Mouse (Mus musculus) megakaryocyte, embryonic 14.5 days (primary cell): ENCODE data around the gene Cenpu. TPM values are rescaled to one million over a fixed set of nuclear protein-coding genes. Genes with fewer than 3 reads are reported as not detected.

Experiments used
- H3K27me3 ChIP-seq: replicated peaks from 2 replicates; pipeline ENCODE3; 2012; ENCODE audit warnings: inconsistent platforms
- H3K36me3 ChIP-seq: replicated peaks from 2 replicates; pipeline ENCODE3; 2012; ENCODE audit warnings: low read length, inconsistent platforms, mixed read lengths
- H3K4me1 ChIP-seq: 2 replicates; pipeline ENCODE4 v1.6.1; 2012; ENCODE audit warnings: inconsistent platforms
- H3K4me3 ChIP-seq: replicated peaks from 2 replicates; pipeline ENCODE3; 2012; ENCODE audit warnings: moderate library complexity, mild to moderate bottlenecking, inconsistent platforms
- H3K9me3 ChIP-seq: 2 replicates; pipeline ENCODE4 v1.6.1; 2012; ENCODE audit warnings: inconsistent platforms
- FLI1 ChIP-seq: IDR thresholded peaks from 2 replicates; pipeline ENCODE4 v1.6.1; 2012; ENCODE audit warnings: low read length, inconsistent platforms, mixed read lengths
- GATA1 ChIP-seq: IDR thresholded peaks from 3 replicates; pipeline ENCODE4 v1.6.1; 2012; ENCODE audit warnings: mixed read lengths, low read length, inconsistent platforms, borderline replicate concordance
- polyA plus RNA-seq: library from polyadenylated mRNA; stranded (reverse); fragments of >175 nt; gene quantifications from 2 replicates; pipeline ENCODE4 v1.2.3, GENCODE M21; 2012; ENCODE audit warnings: low replicate concordance; ENCODE audit not compliant: insufficient read depth

The Cenpu gene
- polyA plus RNA-seq, 1 experiment, result 6.3 TPM

GRCm38 (mm10) chr8:46546431-46547176 is 5.2 kb upstream of the Cenpu start:
- Histone ChIP-seq H3K4me3 (peak overlapping the region; percentile 82), H3K4me1 (peaks cover 78% of the 10 kb centered on the region), H3K27me3 (peaks cover 4% of the 10 kb centered on the region), H3K9me3 (no peaks in the 10 kb centered on the region), H3K36me3 (no peaks in the 10 kb centered on the region)
- TF ChIP-seq GATA1, result peak; percentile 31; the same call in 1 of the 3 replicates
- TF ChIP-seq FLI1, result no peak

DNA sequence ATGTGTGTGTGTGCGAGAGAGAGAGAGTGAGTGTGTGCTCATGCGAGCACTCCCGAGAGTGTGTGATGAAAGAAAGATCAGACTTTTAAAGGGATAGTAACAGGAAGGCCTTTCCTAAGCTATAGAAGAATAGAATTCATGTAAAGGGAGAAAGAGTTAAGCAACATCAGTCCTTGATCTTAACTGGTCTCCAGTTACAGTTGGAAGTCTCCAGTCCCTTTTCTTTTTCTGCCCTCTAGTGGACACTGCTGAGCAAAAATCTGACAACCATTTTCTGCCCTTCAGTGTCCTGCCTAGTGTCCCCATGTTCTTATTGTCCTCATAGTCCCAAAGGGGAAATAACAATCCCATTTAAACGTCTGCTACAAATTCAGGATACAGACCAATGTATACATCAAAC is 4.6 kb upstream of the Cenpu start:
- TF ChIP-seq GATA1, result no peak
- no peak for TF ChIP-seq FLI1
- Histone ChIP-seq H3K36me3 (no peaks in the 10 kb centered on the region), H3K4me1 (peaks cover 73% of the 10 kb centered on the region), H3K9me3 (no peaks in the 10 kb centered on the region), H3K4me3 (peak overlapping the region; percentile 82), H3K27me3 (peaks cover under 1% of the 10 kb centered on the region)

DNA sequence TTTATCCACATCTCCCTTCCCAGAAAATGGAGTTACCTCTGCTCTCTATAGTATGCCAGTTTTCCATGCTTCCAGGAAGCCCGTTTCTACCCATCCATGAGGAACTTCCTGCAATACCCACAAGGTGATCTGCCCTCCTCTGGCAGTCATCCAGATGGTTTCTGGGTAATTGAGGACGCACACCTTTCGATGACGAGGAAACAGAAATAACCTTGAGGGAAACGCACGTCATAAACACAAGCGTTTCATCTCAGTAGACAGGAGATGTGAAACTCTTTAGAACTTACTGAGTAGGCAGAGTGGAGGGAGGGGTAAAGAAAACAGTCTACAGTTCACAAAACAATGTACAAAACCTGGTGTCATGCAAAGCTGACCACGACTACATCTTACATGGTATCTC is 1.8 kb upstream of the Cenpu start:
- H3K36me3 ChIP-seq, result peaks cover 5% of the 10 kb centered on the region
- H3K27me3 ChIP-seq, result no peaks in the 10 kb centered on the region
- H3K4me3 ChIP-seq, result no peak overlapping the region
- no peaks in the 10 kb centered on the region for H3K9me3 ChIP-seq
- TF ChIP-seq GATA1 (no peak), FLI1 (no peak)
- peaks cover 71% of the 10 kb centered on the region for H3K4me1 ChIP-seq

DNA sequence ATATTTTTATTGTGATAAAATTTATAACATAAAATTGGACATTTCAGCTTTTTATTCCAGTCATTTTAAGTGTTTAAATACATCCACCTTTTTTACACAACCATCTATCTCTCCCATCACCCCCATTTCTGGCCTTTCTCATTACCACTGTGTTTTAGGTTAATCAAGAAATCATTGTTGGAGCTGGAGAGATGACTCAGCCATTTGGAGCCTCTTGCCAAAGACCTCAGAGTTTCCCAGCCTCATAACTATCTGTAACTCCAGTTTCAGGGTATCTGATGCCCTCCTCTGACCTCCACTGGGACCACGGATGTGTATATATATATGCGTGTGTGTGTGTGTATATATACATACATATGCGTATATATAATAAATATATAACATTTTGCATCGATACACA is 799 bp upstream of the Cenpu start:
- TF ChIP-seq FLI1 (no peak), GATA1 (no peak)
- Histone ChIP-seq H3K27me3 (no peaks in the 10 kb centered on the region), H3K4me1 (peaks cover 63% of the 10 kb centered on the region), H3K36me3 (peaks cover 13% of the 10 kb centered on the region), H3K9me3 (no peaks in the 10 kb centered on the region), H3K4me3 (peak overlapping the region; percentile 93)

GRCm38 (mm10) chr8:46552441-46552765 is 575 bp downstream of the Cenpu start:
- H3K27me3 ChIP-seq, result no peaks in the 10 kb centered on the region
- no peaks in the 10 kb centered on the region for H3K9me3 ChIP-seq
- peaks cover 25% of the 10 kb centered on the region for H3K36me3 ChIP-seq
- H3K4me1 ChIP-seq, result peaks cover 49% of the 10 kb centered on the region
- peak overlapping the region; percentile 93 for H3K4me3 ChIP-seq
- TF ChIP-seq FLI1, result no peak
- no peak for TF ChIP-seq GATA1

- Histone ChIP-seq H3K36me3 (peaks cover 84% of the 10 kb centered on the region), H3K4me1 (peaks cover 18% of the 10 kb centered on the region), H3K9me3 (no peaks in the 10 kb centered on the region), H3K27me3 (no peaks in the 10 kb centered on the region), H3K4me3 (no peak overlapping the region)
- TF ChIP-seq FLI1 (no peak), GATA1 (no peak)
Measured at GRCm38 (mm10) chr8:46559428-46559827, 7.6 kb downstream of the Cenpu start.

DNA sequence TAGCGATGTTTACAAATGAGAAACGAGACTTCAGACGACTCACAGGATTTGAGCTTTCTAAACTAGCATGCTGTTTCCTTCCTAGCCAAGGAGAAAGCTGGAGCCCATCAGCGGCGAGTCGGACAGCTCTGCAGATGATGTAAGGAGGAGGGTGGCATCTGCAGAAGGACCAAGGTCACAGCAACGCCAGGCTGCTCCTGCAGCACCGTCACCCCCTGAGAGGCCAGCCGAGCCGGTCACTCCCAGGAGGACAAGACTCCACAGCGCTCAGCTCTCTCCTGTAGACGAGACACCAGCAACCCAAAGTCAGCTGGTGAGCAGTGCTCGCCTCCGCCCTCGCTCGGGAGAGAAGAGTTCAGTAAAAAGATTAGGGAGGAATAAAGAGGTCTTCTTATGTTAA is 10.5 kb downstream of the Cenpu start:
- no peak overlapping the region for H3K4me3 ChIP-seq
- no peaks in the 10 kb centered on the region for H3K9me3 ChIP-seq
- peaks cover 75% of the 10 kb centered on the region for H3K36me3 ChIP-seq
- TF ChIP-seq FLI1 (no peak), GATA1 (no peak)
- H3K27me3 ChIP-seq, result no peaks in the 10 kb centered on the region
- peaks cover 20% of the 10 kb centered on the region for H3K4me1 ChIP-seq

DNA sequence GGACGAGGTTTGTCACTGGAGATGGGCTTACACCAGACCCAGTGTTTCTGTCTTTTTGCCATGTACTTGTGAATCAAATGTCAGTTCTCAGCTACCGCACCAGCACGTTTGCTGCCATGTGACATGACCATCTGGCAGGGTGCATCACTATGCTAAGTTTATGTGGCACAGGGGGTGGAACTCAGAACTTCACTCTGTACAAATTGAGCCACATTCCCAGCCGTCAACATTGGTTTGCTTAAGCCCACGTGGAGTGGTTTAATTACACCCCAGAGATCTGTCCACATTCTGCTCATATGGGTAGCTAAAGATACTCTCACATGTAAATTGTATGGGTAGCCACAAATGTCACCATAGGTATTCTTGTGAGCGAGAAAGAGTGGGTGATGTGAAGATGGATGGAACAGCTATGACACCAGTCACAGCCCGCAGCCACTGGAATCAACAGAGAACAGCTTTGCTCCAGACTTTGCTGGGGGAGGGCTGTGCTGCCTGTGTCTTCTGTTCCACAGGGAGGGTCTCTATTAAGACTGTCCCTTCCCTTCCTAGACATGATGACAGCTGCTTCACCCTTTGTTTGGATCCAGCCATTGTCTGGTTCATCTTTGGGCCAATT is 15.2 kb downstream of the Cenpu start:
- Histone ChIP-seq H3K4me1 (peaks cover 14% of the 10 kb centered on the region; the same call in 1 of the 2 replicates), H3K9me3 (no peaks in the 10 kb centered on the region), H3K36me3 (peaks cover 61% of the 10 kb centered on the region), H3K27me3 (no peaks in the 10 kb centered on the region), H3K4me3 (no peak overlapping the region)
- TF ChIP-seq GATA1, result no peak
- no peak for TF ChIP-seq FLI1

DNA sequence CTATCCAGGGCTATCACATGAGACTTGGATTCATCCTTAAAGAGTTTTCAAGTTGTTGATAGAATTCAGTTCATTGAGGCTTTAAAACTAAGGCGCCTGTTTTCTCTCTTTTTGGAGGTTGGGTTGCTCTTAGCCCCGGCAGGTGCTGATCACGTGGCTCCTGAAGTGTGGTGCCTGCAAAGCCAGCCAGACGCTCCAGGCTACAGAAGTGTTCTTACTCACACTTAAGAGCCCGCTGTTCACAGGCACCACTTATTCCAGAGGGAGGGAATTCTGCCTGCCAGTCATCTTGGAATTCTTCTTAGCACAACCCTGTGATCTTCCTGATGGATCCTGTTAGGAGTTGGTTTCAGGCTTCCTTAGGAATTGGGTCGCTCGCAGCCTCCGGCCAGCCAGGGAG is 16.1 kb downstream of the Cenpu start:
- TF ChIP-seq FLI1, result no peak
- TF ChIP-seq GATA1, result no peak
- Histone ChIP-seq H3K27me3 (no peaks in the 10 kb centered on the region), H3K9me3 (no peaks in the 10 kb centered on the region), H3K4me1 (peaks cover 17% of the 10 kb centered on the region; the same call in 1 of the 2 replicates), H3K4me3 (no peak overlapping the region), H3K36me3 (peaks cover 61% of the 10 kb centered on the region)

- Histone ChIP-seq H3K9me3 (no peaks in the 10 kb centered on the region), H3K27me3 (no peaks in the 10 kb centered on the region), H3K4me3 (no peak overlapping the region), H3K4me1 (peaks cover 13% of the 10 kb centered on the region; the same call in 1 of the 2 replicates), H3K36me3 (peaks cover 61% of the 10 kb centered on the region)
- TF ChIP-seq GATA1 (no peak), FLI1 (no peak)
Measured at GRCm38 (mm10) chr8:46568942-46569341, 17.1 kb downstream of the Cenpu start.
